Mouse (Mus musculus) kidney, adult 2 months (tissue): ENCODE measurements around the gene Mctp1. TPM values are rescaled to one million over a fixed set of nuclear protein-coding genes. Genes with fewer than 3 reads are reported as not detected.
A peak's percentile ranks its signal among the peaks of the same experiment; 100 is the strongest.

Source experiments
- DNase-seq: peaks from one replicate; pipeline ENCODE4 v3.0.0; 2021
- H3K27ac ChIP-seq: fragments of 200-500 bp; 2 replicates; pipeline ENCODE4 v1.5.1; 2012; ENCODE audit warnings: low read depth, low read length, control low read depth, inconsistent platforms; ENCODE audit not compliant: insufficient read depth
- H3K27me3 ChIP-seq: fragments of 200-500 bp; replicated peaks from 2 replicates; pipeline ENCODE4 v1.6.1; 2012; ENCODE audit warnings: mild to moderate bottlenecking, moderate library complexity, low read length, inconsistent platforms; ENCODE audit not compliant: control insufficient read depth, insufficient read depth
- H3K36me3 ChIP-seq: fragments of 200-500 bp; 2 replicates; pipeline ENCODE4 v1.6.1; 2012; ENCODE audit warnings: mild to moderate bottlenecking, moderate library complexity, low read length, inconsistent platforms; ENCODE audit not compliant: control insufficient read depth, insufficient read depth
- H3K4me1 ChIP-seq: fragments of 200-500 bp; 2 replicates; pipeline ENCODE4 v1.6.1; 2011; ENCODE audit warnings: low read length; ENCODE audit not compliant: control insufficient read depth, insufficient read depth
- H3K4me3 ChIP-seq: fragments of 200-500 bp; 2 replicates; pipeline ENCODE4 v1.5.1; 2011; ENCODE audit warnings: mild to moderate bottlenecking, low read depth, low read length, control low read depth; ENCODE audit not compliant: insufficient read depth
- CTCF ChIP-seq: fragments of 200-500 bp; conservative IDR thresholded peaks from 2 replicates; pipeline ENCODE4 v1.5.1; 2011; ENCODE audit warnings: low read depth, mild to moderate bottlenecking, control low read depth, low read length, moderate library complexity, mixed read lengths; ENCODE audit not compliant: insufficient read depth, insufficient read length
- POLR2A ChIP-seq: fragments of 200-500 bp; IDR thresholded peaks from one replicate; pipeline ENCODE4 v1.6.1; 2011; ENCODE audit warnings: low read depth, low read length, control low read depth
- WGBS: fragments of 180-500 bp; shearing (Covaris S2); methylation state at CpG from one replicate; pipeline ENCODE4 v1.1.7; 2018; 5-methylcytosine and 5-hydroxymethylcytosine counted together
- polyA plus RNA-seq: library from polyadenylated mRNA; depleted of rRNA; stranded (reverse); fragments of >200 nt; gene quantifications from 2 replicates; pipeline ENCODE4 v1.2.3, GENCODE M21; 2012

Mctp1 gene
- polyA plus RNA-seq, 1 experiment: 0.14 TPM

DNA sequence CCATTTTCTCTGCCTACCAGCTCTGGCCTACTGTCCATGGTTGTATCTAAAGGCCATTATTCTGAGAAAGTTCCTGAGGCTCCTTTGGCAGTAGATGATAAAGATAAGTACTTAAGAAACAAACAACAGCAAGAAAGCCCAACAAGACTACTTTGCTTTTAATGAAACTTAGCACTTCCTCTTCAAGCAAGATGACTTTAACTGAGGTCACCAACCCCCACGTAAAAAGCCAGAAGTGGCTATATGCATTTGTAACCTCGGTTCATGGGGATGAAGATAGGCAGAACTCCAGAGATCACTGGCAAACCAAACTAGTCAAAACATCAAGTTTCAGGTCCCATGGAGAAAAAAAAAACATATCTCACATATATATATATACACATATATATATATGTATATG lies 305.0 kb downstream of the Mctp1 start:
- no peak overlapping the region for H3K27ac ChIP-seq
- H3K27me3 ChIP-seq: no peaks in the 10 kb centered on the region
- TF ChIP-seq CTCF (no peak), POLR2A (no peak)
- 77% methylated on average over 2 of the region's 2 CpGs for WGBS
- H3K36me3 ChIP-seq: no peaks in the 10 kb centered on the region
- no peaks in the 10 kb centered on the region for H3K4me1 ChIP-seq
- H3K4me3 ChIP-seq: no peak overlapping the region
- DNase-seq: no peak

DNA sequence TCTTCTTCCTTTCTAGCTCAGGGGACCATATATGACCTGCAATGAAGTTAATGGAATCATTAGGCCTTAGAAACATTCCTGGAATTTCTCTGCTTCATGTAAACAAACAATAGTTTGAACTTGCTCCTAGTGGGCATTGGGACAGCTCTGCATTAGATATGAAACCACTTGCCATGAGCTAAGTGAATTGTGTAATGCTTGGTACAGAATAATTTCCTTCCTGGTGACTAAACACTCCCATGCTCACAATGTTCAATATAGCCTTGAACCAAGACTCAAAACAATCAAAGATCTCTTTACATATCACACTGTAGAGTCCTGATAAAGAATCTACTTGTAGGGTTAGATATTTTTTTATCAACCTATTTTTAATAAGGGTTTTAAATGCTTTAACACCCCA lies 305.8 kb downstream of the Mctp1 start:
- H3K36me3 ChIP-seq: no peaks in the 10 kb centered on the region
- TF ChIP-seq POLR2A (no peak), CTCF (no peak)
- no peak overlapping the region for H3K4me3 ChIP-seq
- H3K27ac ChIP-seq: no peak overlapping the region
- no peak for DNase-seq
- no peaks in the 10 kb centered on the region for H3K27me3 ChIP-seq
- H3K4me1 ChIP-seq: no peaks in the 10 kb centered on the region

DNA sequence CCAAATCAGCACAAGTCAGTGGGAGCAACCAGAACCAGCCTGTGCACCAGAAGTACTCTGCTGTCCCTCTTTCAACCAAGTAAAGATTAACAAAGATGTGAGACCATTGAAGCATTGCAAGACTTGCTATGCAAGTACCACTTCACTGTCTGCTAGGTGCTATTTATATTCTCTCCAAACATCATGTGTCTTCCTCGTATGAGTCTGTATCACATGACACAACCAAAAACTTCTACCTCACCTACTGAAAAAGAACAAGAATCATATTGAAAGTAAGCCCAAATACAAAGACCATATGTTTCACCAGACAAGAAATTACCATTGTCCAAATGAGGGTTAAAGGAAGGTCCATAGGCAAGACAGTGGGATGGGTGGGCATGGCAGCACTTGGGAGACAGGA lies 306.4 kb downstream of the Mctp1 start:
- WGBS: 46% methylated on average over 1 of the region's 1 CpGs
- Histone ChIP-seq H3K27me3 (no peaks in the 10 kb centered on the region), H3K4me1 (no peaks in the 10 kb centered on the region), H3K4me3 (no peak overlapping the region), H3K36me3 (no peaks in the 10 kb centered on the region), H3K27ac (no peak overlapping the region)
- TF ChIP-seq POLR2A (no peak), CTCF (no peak)
- no peak for DNase-seq

DNA sequence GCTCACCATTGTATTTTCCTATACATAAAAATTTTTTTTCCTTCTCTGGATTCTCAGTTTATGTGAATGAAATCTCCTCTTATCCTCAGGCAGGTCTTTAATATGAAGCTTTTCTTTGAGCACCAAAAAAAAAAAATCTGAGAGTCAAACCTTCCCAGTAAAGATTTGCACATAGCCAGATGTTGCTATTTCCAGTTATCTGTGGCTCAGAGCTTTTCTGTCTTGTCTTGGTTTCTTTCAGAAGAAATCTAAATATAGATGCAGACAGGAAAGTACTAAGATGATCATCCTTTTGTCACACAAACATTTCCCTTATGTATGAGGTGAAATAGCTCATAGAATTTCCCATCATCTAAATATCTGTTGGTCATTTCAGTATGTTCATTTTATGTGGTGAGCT lies 349.7 kb downstream of the Mctp1 start:
- Histone ChIP-seq H3K27me3 (no peaks in the 10 kb centered on the region), H3K36me3 (no peaks in the 10 kb centered on the region), H3K4me3 (no peak overlapping the region), H3K27ac (no peak overlapping the region), H3K4me1 (no peaks in the 10 kb centered on the region)
- no peak for DNase-seq
- no peak for TF ChIP-seq POLR2A
- TF ChIP-seq CTCF: no peak

DNA sequence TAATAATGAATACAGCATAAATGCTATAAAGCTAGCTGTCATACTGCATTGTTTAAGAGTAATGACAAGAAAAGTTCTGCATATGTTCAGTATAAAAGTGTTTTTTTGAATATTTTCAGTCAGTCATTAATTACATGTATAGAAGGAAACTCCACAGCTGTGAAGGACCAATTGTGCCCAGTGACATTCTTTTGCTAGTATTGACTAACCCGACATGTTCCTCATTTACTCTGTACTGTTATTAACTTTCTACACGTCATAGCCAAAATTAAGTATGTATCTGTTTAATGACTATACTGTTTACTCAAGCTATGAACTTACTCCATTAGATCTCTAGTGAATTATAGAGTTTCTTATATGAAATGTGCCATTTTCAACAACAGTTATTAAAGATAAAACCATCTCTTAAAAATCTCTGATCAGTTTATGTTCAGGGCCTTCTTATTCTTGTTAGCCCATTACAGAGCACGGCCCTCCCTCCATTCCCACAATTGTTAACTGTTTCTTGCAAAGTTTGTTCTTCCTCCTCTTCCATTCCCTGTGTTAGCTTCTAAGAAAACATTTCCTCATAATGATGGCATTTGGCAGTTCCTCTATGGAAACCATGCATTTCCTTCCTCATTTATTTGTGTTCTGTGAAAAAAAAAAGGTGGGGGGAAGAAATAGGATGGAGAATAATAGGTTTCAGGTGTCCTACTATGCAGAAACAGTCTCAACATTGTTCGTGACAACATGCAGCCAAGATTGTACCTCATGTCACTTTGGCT lies 366.5 kb downstream of the Mctp1 start:
- no peak for DNase-seq
- no peaks in the 10 kb centered on the region for H3K36me3 ChIP-seq
- H3K4me3 ChIP-seq: no peak overlapping the region
- WGBS: 64% methylated on average over 4 of the region's 4 CpGs
- no peaks in the 10 kb centered on the region for H3K27me3 ChIP-seq
- H3K4me1 ChIP-seq: no peaks in the 10 kb centered on the region
- no peak for TF ChIP-seq POLR2A
- no peak for TF ChIP-seq CTCF
- no peak overlapping the region for H3K27ac ChIP-seq

DNA sequence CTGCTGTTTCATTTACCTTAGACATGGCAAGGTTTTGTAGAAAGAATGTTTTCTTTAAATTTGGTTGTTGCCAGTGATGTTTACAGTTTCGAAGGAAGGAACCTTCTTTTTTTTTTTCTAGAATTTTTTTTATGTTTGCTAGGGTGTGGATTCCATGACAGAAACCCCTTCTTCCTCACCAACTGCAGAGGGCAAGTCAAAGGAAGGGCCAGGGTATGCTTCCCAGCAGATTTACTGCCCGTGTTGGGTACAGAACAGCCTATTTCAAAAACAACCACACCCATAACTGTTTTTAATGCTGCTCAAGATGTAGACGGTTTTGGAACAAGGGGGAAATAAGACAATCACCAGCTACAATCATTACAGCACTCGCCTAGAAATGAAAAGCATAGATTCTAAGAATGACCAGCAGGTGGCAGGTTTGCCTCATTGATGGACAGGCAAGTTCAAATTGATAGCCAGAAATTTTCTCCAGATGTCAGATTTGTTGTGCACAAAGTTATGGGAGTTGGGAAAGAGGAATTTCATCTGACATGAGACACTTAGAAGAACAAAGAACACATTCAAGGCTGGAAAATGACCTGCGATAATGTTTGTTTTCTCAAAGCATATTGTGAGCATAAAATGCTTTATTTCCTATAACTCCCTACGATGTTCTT lies 375.6 kb downstream of the Mctp1 start:
- no peak overlapping the region for H3K27ac ChIP-seq
- TF ChIP-seq CTCF (0 out of 2 replicates have a peak, but pooled peaks have one; percentile 7), POLR2A (no peak)
- peak; percentile 43 for DNase-seq
- no peaks in the 10 kb centered on the region for H3K36me3 ChIP-seq
- no peaks in the 10 kb centered on the region for H3K27me3 ChIP-seq
- H3K4me1 ChIP-seq: no peaks in the 10 kb centered on the region
- 25% methylated on average over 6 of the region's 6 CpGs for WGBS
- H3K4me3 ChIP-seq: no peak overlapping the region

DNA sequence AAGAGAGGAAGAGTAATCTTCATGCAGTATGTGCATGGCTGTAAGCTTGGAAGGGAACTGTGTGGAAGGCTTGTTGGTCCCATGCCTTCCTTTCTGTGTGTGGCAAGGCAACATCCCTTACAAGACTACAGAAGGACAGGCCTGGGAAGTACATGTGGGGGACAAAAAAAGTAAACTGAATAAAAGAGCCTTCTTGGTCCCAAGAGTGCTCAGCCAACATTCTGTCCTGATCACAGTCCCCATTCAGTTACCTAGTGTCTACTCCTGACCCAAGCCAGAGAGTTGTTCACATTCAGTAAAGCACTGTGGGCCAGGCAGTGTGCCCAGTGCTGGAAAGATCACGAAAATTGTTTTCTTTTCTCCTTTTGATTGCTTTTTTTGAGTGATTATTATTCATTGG lies 415.3 kb downstream of the Mctp1 start:
- no peak for DNase-seq
- no peaks in the 10 kb centered on the region for H3K36me3 ChIP-seq
- 65% methylated on average over 1 of the region's 1 CpGs for WGBS
- no peak for TF ChIP-seq CTCF
- no peak for TF ChIP-seq POLR2A
- no peaks in the 10 kb centered on the region for H3K27me3 ChIP-seq
- no peaks in the 10 kb centered on the region for H3K4me1 ChIP-seq
- H3K27ac ChIP-seq: no peak overlapping the region
- H3K4me3 ChIP-seq: no peak overlapping the region
